Mouse (Mus musculus): ENCODE measurements around the gene Sumo1. TPM values are rescaled to one million over a fixed set of nuclear protein-coding genes. Genes with fewer than 3 reads are reported as not detected.
A peak's percentile ranks its signal among the peaks of the same experiment; 100 is the strongest.

The Sumo1 gene
- polyA plus RNA-seq, 1 experiment from 2014 or later = 415 TPM

DNA sequence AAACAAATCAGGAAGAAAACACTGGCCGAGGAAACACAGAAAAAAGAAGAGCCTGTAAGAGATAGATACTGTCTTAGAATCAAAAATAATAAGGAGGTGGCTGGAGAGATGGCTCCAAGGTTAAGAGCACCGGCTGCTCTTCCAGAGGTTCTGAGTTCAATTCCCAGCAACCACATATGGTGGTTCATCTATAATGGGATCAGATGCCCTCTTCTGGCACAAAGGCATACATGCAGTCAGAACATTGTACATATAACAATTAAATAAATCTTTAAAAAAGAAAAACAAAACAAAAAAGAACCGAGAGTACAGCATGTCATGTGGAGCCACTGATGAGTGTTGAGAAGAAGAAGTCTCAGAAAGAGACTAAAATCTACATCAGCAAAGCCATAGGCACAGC is 89.8 kb downstream of the Sumo1 start:
- Histone ChIP-seq H3K4me2 (replicated peaks) (no peak overlapping the region), H3K9ac (no peak overlapping the region), H3K9me3 (replicated peaks) (no peaks in the 10 kb centered on the region), H3K4me3 (no peak overlapping the region), H3K27ac (no peak overlapping the region), H3K27me3 (no peaks in the 10 kb centered on the region; the same call in 1 of the 2 replicates), H3K36me3 (no peaks in the 10 kb centered on the region), H3K4me1 (peaks cover 3% of the 10 kb centered on the region; the same call in 1 of the 2 replicates)
- WGBS = 92% methylated on average over 3 of the region's 3 CpGs
- ATAC-seq (ENCODE audit: low FRiP score) = no peak

- 57% methylated on average over 8 of the region's 8 CpGs for WGBS
- Histone ChIP-seq H3K27me3 (no peaks in the 10 kb centered on the region), H3K4me1 (peaks cover 3% of the 10 kb centered on the region), H3K4me2 (replicated peaks) (no peak overlapping the region), H3K27ac (no peak overlapping the region), H3K36me3 (no peaks in the 10 kb centered on the region), H3K9ac (no peak overlapping the region), H3K9me3 (replicated peaks) (no peaks in the 10 kb centered on the region), H3K4me3 (no peak overlapping the region)
- ATAC-seq (ENCODE audit: low FRiP score) = no peak
These were observed 90.4 kb downstream of the Sumo1 start for GRCm38 (mm10) chr1:59580131-59580751.

DNA sequence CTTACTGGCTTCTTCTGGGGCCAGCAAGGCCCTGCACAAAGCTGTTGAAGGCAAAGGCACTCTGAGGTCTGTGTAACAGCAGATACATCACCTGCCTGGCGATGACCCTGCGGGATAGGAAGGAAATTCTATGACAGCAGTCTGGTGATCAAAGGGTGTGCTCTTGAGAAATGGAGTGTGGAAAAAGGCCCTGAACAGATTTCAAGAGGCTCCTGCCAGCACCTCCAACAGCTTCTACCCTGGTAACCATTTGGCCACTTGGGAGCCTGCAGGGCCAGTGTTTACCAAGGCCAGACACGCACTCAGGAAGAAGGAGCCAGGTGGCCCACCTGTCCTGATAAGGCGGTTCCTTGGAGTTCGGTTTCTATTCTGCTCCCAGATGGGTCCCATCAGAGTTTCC is 91.3 kb downstream of the Sumo1 start:
- Histone ChIP-seq H3K4me3 (no peak overlapping the region), H3K27ac (no peak overlapping the region), H3K4me1 (peaks cover 9% of the 10 kb centered on the region), H3K27me3 (no peaks in the 10 kb centered on the region), H3K36me3 (no peaks in the 10 kb centered on the region), H3K9me3 (replicated peaks) (no peaks in the 10 kb centered on the region), H3K4me2 (replicated peaks) (no peak overlapping the region), H3K9ac (no peak overlapping the region)
- 61% methylated on average over 5 of the region's 5 CpGs for WGBS
- ATAC-seq (ENCODE audit: low FRiP score) = no peak

GRCm38 (mm10) chr1:59578770-59579169 is 91.9 kb downstream of the Sumo1 start:
- WGBS = 78% methylated on average over 4 of the region's 4 CpGs
- Histone ChIP-seq H3K4me1 (peaks cover 15% of the 10 kb centered on the region), H3K9me3 (replicated peaks) (no peaks in the 10 kb centered on the region), H3K4me2 (replicated peaks) (no peak overlapping the region), H3K9ac (no peak overlapping the region), H3K36me3 (no peaks in the 10 kb centered on the region), H3K27ac (no peak overlapping the region), H3K4me3 (no peak overlapping the region), H3K27me3 (no peaks in the 10 kb centered on the region)
- no peak for ATAC-seq (ENCODE audit: low FRiP score)

DNA sequence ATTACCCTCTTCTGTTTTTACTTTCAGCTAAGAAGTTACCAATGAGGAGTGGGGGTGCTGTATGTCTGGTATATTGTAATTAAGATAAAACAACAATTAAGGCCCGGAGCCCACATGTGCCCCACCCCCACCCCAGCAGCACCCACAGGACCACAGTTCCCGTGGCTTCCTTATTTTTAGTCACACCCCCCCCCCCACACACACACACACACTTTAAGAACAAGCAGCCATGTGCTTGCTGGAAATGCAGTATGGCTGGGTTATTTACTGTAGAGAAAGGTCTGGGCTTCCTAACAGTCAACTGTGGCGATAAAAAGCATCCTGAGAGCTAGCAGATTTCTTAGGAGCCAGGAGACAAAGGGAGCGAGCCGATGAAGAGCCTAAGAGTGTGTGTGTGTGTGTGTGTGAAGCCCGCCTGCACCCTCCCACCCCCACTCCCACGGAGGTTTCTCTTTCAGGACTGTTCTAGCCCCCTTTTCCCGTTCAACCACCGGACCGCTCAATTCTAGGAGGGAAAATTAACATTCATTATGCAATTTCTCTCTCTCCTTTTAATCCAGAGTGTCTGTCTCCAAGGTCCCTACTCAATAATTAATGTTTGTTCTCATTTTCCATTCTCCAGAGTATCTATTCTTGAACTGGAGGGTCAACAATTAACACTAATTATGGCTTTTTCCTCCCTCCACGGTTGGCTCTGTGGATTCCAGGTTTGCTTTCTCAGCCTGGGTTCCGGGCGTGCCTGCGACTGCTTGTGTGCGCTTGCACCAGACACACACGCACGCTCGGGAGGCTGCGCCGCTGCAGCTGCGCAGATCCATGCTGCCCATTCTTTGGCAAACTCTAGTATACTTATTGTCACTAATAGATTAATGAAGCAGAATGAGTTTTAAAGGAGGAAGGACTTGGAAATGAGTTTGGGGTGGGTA is 96.1 kb downstream of the Sumo1 start:
- ATAC-seq (ENCODE audit: low FRiP score) = peak; percentile 87
- peak overlapping the region; percentile 48 for H3K4me2 ChIP-seq (replicated peaks)
- peak overlapping the region; percentile 76 for H3K27ac ChIP-seq
- WGBS = 30% methylated on average over 21 of the region's 21 CpGs
- peaks cover 16% of the 10 kb centered on the region for H3K4me1 ChIP-seq
- H3K9ac ChIP-seq = peak overlapping the region; percentile 44
- H3K27me3 ChIP-seq = no peaks in the 10 kb centered on the region
- H3K36me3 ChIP-seq = no peaks in the 10 kb centered on the region
- peak overlapping the region; percentile 17 for H3K4me3 ChIP-seq
- H3K9me3 ChIP-seq (replicated peaks) = no peaks in the 10 kb centered on the region

- peak overlapping the region; percentile 76 for H3K27ac ChIP-seq
- H3K4me2 ChIP-seq (replicated peaks) = peak overlapping the region; percentile 48
These were observed 96.8 kb downstream of the Sumo1 start for GRCm38 (mm10) chr1:59573843-59574242.

GRCm38 (mm10) chr1:59571502-59571901 is 99.1 kb downstream of the Sumo1 start:
- Histone ChIP-seq H3K4me1 (peaks cover 16% of the 10 kb centered on the region), H3K27ac (no peak overlapping the region), H3K9ac (no peak overlapping the region), H3K36me3 (no peaks in the 10 kb centered on the region), H3K27me3 (no peaks in the 10 kb centered on the region), H3K4me3 (no peak overlapping the region), H3K4me2 (replicated peaks) (no peak overlapping the region), H3K9me3 (replicated peaks) (no peaks in the 10 kb centered on the region)
- no peak for ATAC-seq (ENCODE audit: low FRiP score)
- WGBS = 79% methylated on average over 3 of the region's 3 CpGs

More at GRCm38 (mm10) chr1:59573843-59574242, 96.8 kb downstream of the Sumo1 start:
- Histone ChIP-seq H3K9ac (0 out of 2 replicates have a peak overlapping the region, but pooled peaks have one; percentile 44), H3K4me1 (peaks cover 16% of the 10 kb centered on the region), H3K36me3 (no peaks in the 10 kb centered on the region), H3K27me3 (no peaks in the 10 kb centered on the region), H3K4me3 (no peak overlapping the region), H3K9me3 (replicated peaks) (no peaks in the 10 kb centered on the region)
- WGBS = 59% methylated on average over 3 of the region's 3 CpGs
- peak; percentile 32 for ATAC-seq (ENCODE audit: low FRiP score)

- H3K9me3 ChIP-seq (replicated peaks) = no peaks in the 10 kb centered on the region
- H3K36me3 ChIP-seq = no peaks in the 10 kb centered on the region
- H3K27me3 ChIP-seq = no peaks in the 10 kb centered on the region
- no peak overlapping the region for H3K9ac ChIP-seq
- no peak overlapping the region for H3K27ac ChIP-seq
- 67% methylated on average over 4 of the region's 4 CpGs for WGBS
- H3K4me1 ChIP-seq = peaks cover 16% of the 10 kb centered on the region
- ATAC-seq (ENCODE audit: low FRiP score) = no peak
- H3K4me2 ChIP-seq (replicated peaks) = no peak overlapping the region
- no peak overlapping the region for H3K4me3 ChIP-seq
These were observed 99.9 kb downstream of the Sumo1 start for GRCm38 (mm10) chr1:59570767-59571166.

DNA sequence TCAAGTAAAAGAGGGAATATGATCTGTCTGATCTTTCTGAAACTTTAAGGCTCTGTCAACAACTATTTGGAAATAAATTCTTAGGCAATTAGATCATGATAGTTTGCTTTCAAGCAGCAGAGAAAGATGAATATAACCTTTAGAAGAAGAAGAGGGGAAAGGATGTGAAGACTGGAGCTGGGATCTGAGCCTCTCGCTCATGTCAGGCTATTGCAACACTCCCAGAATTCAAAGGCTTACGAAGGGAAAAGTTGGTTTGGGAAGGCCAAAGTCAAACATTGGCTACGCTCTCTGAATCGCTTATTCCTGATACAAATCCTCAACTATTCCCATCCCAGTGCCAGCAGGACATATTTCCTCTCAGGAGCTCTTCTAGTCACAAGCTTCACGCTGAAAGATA is 101.3 kb downstream of the Sumo1 start:
- no peak overlapping the region for H3K9ac ChIP-seq
- ATAC-seq (ENCODE audit: low FRiP score) = no peak
- no peaks in the 10 kb centered on the region for H3K27me3 ChIP-seq
- no peak overlapping the region for H3K4me2 ChIP-seq (replicated peaks)
- no peaks in the 10 kb centered on the region for H3K36me3 ChIP-seq
- peaks cover 7% of the 10 kb centered on the region for H3K4me1 ChIP-seq
- 91% methylated on average over 5 of the region's 5 CpGs for WGBS
- H3K4me3 ChIP-seq = no peak overlapping the region
- no peak overlapping the region for H3K27ac ChIP-seq
- H3K9me3 ChIP-seq (replicated peaks) = no peaks in the 10 kb centered on the region

GRCm38 (mm10) chr1:59568283-59568682 is 102.4 kb downstream of the Sumo1 start:
- no peaks in the 10 kb centered on the region for H3K27me3 ChIP-seq
- no peaks in the 10 kb centered on the region for H3K36me3 ChIP-seq
- H3K4me3 ChIP-seq = no peak overlapping the region
- no peak for ATAC-seq (ENCODE audit: low FRiP score)
- no peak overlapping the region for H3K9ac ChIP-seq
- H3K4me2 ChIP-seq (replicated peaks) = no peak overlapping the region
- H3K9me3 ChIP-seq (replicated peaks) = no peaks in the 10 kb centered on the region
- 93% methylated on average over 1 of the region's 1 CpGs for WGBS
- H3K4me1 ChIP-seq = no peaks in the 10 kb centered on the region
- H3K27ac ChIP-seq = no peak overlapping the region

DNA sequence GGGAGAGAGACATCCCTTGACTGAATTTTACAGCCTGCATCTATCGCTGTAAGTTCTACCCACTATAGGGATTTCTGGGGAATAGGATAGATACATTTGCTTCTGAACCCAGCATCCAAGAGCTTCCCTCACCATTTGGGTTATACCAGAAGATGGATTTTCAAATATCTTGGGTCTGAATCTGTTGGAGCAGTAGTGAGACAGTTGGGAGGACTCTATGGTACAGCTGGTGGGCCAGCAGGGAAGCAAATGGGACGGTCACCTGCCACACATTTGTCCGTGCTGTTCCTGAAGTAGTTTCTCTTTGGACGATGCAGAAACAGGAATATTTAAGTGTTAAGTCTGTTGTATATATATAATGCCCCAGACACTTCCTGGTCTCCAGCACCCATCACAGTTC is 103.1 kb downstream of the Sumo1 start:
- Histone ChIP-seq H3K9ac (no peak overlapping the region), H3K9me3 (replicated peaks) (peaks cover 4% of the 10 kb centered on the region; the same call in 1 of the 2 replicates), H3K4me2 (replicated peaks) (no peak overlapping the region), H3K4me3 (no peak overlapping the region), H3K36me3 (no peaks in the 10 kb centered on the region), H3K27ac (no peak overlapping the region), H3K27me3 (no peaks in the 10 kb centered on the region), H3K4me1 (no peaks in the 10 kb centered on the region)
- WGBS = 94% methylated on average over 4 of the region's 4 CpGs
- no peak for ATAC-seq (ENCODE audit: low FRiP score)

DNA sequence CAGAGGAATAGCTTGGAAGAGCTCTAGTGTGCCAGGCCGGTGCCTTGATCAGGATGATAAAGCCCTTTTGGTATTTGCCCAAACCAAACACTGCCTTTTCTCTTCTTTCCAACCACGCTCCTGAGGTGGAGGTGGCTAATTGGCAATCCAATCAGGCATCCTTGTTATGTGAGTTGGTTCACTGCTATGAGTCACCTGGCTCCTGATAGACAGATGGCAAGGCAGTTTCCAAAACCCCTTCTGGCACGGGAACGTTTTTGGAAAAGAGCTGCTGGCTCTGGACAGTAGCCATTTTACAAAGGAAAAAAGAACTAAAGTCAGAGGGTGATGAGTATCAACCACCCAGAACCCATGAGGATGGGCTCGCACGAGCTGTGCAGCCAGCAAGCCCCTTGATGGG is 103.7 kb downstream of the Sumo1 start:
- H3K9ac ChIP-seq = no peak overlapping the region
- no peak overlapping the region for H3K4me2 ChIP-seq (replicated peaks)
- no peak overlapping the region for H3K27ac ChIP-seq
- no peaks in the 10 kb centered on the region for H3K27me3 ChIP-seq
- WGBS = 83% methylated on average over 6 of the region's 6 CpGs
- no peaks in the 10 kb centered on the region for H3K36me3 ChIP-seq
- no peaks in the 10 kb centered on the region for H3K4me1 ChIP-seq
- no peak for ATAC-seq (ENCODE audit: low FRiP score)
- H3K4me3 ChIP-seq = no peak overlapping the region
- H3K9me3 ChIP-seq (replicated peaks) = peaks cover 4% of the 10 kb centered on the region; the same call in 1 of the 2 replicates
